ENCODE assay signal across 18 mouse cellular contexts in genomic region chr1:21539486-21539885, GRCm38 (mm10).
"Had no signal": no experiment of that assay in that cellular context is flagged by ENCODE, and none has a peak within 500 bp of the region (broad histone marks: within the 10 kb centered on the region; RNA-seq: fewer than 3 reads in every experiment).

No protein-coding gene starts in this region.

- H3K4me3 ChIP-seq: limb, embryonic 12.5 days; limb, embryonic 15.5 days; midbrain, embryonic 12.5 days; midbrain, embryonic 15.5 days; neural tube, embryonic 12.5 days; neural tube, embryonic 15.5 days; stomach, embryonic 15.5 days had no signal

- H3K27ac ChIP-seq: limb, embryonic 12.5 days; limb, embryonic 15.5 days; liver, embryonic 14.5 days; macrophage; midbrain, embryonic 12.5 days; midbrain, embryonic 15.5 days; neural tube, embryonic 12.5 days; neural tube, embryonic 15.5 days; stomach, embryonic 15.5 days had no signal

- DNase-seq: kidney, adult 18-20 months; kidney, adult 9 months; kidney, postnatal 14 days; kidney, postnatal 4 days; liver, postnatal 0 days; lung, embryonic 14.5 days; spleen, adult 18-20 months; thymus, adult 18-20 months; thymus, postnatal 36 days had no signal

- H3K27me3 ChIP-seq: limb, embryonic 12.5 days; limb, embryonic 15.5 days; midbrain, embryonic 12.5 days; midbrain, embryonic 15.5 days; neural tube, embryonic 12.5 days; neural tube, embryonic 15.5 days; stomach, embryonic 15.5 days had no signal

- H3K4me1 ChIP-seq: limb, embryonic 12.5 days; limb, embryonic 15.5 days; midbrain, embryonic 12.5 days; midbrain, embryonic 15.5 days; neural tube, embryonic 12.5 days; neural tube, embryonic 15.5 days; stomach, embryonic 15.5 days had no signal
